Mouse (Mus musculus) large intestine, adult 2 months (tissue): ENCODE measurements around the gene Sec16a. TPM values are rescaled to one million over a fixed set of nuclear protein-coding genes. Genes with fewer than 3 reads are reported as not detected.
A peak's percentile ranks its signal among the peaks of the same experiment; 100 is the strongest.

Experiments used
- DNase-seq: peaks from one replicate; pipeline ENCODE4 v3.0.0-alpha.2; 2012; ENCODE audit warnings: low read depth, low spot score
- WGBS: fragments of 180-500 bp; shearing (Covaris S2); methylation state at CpG from one replicate; pipeline ENCODE4 v1.1.7; 2018; 5-methylcytosine and 5-hydroxymethylcytosine counted together
- polyA plus RNA-seq: library from polyadenylated mRNA; depleted of rRNA; stranded (reverse); fragments of >200 nt; gene quantifications from 2 replicates; pipeline ENCODE4 v1.2.3, GENCODE M21; 2012

Gene Sec16a
- polyA plus RNA-seq, 1 experiment: 48.2 TPM

GRCm38 (mm10) chr2:26444368-26444767 is 648 bp downstream of the Sec16a start:
- 1% methylated on average over 15 of the region's 15 CpGs for WGBS
- DNase-seq: no peak

DNA sequence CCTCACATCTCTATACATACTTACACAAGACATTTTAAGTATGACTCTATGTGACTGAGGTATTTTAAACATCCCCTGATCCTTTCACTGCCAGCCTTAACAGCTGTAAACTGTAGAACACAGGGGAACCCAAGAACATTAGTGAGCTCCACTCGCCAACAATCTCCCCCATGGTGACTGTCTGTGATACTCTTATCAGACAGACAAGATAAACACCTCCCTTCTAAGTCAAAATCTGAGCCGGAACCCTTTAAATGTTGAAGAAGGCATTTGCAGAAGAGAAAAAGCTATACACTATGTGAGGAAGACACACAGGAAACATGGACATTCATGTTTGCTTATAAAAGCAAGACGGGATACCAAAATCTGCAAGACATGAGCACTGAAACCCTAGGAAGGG is 1.1 kb downstream of the Sec16a start:
- WGBS: 21% methylated on average over 3 of the region's 3 CpGs

DNA sequence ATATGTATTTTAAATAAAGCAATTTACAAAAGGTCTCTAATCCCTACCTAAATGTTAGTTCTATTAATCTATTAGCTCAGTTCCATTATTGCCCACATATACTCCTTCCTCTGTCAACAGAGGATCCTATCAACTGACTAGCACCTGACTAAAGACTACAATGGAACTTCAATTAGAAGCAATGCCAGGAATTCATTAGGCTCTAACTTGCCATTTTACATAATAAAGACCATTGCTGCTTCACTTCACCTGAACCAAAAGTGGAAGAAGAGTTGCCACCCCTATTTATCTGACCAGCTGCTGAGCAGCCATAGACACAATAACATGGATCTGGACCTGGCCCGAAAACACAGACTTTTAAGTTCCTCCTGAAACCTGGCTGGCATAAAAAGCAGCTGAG is 2.2 kb downstream of the Sec16a start:
- no peak for DNase-seq
- 95% methylated on average over 1 of the region's 1 CpGs for WGBS

More for the DNA sequence above, 1.1 kb downstream of the Sec16a start:
- DNase-seq: no peak

- no peak for DNase-seq
- WGBS: 38% methylated on average over 5 of the region's 5 CpGs
These were observed 3.3 kb downstream of the Sec16a start for GRCm38 (mm10) chr2:26441688-26442087.

GRCm38 (mm10) chr2:26441261-26441660 is 3.8 kb downstream of the Sec16a start:
- DNase-seq: no peak
- 91% methylated on average over 4 of the region's 4 CpGs for WGBS

- no peak for DNase-seq
- 86% methylated on average over 6 of the region's 6 CpGs for WGBS
These were observed 5.3 kb downstream of the Sec16a start for GRCm38 (mm10) chr2:26439671-26440070.

GRCm38 (mm10) chr2:26438373-26438772 is 6.6 kb downstream of the Sec16a start:
- DNase-seq: no peak
- 83% methylated on average over 7 of the region's 7 CpGs for WGBS

DNA sequence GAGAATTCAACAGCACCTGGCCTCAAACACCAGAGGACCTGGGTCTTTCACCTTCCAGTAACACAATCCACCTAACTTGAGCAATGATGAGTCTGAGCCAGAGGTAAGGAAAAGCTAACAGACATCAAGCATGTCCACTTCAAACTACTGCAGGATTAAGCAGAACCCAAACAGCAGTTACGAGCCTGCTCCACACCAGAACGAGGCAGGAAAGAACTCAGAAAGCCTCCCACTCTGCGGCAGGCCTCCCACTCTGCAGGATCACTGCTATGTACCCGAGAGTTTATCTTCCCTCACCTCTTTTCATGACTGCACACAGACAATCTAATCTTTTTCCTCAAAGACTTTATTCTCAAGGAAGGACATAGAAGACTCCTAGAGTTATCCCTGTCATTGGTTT is 7.8 kb downstream of the Sec16a start:
- DNase-seq: no peak
- 61% methylated on average over 4 of the region's 4 CpGs for WGBS

DNA sequence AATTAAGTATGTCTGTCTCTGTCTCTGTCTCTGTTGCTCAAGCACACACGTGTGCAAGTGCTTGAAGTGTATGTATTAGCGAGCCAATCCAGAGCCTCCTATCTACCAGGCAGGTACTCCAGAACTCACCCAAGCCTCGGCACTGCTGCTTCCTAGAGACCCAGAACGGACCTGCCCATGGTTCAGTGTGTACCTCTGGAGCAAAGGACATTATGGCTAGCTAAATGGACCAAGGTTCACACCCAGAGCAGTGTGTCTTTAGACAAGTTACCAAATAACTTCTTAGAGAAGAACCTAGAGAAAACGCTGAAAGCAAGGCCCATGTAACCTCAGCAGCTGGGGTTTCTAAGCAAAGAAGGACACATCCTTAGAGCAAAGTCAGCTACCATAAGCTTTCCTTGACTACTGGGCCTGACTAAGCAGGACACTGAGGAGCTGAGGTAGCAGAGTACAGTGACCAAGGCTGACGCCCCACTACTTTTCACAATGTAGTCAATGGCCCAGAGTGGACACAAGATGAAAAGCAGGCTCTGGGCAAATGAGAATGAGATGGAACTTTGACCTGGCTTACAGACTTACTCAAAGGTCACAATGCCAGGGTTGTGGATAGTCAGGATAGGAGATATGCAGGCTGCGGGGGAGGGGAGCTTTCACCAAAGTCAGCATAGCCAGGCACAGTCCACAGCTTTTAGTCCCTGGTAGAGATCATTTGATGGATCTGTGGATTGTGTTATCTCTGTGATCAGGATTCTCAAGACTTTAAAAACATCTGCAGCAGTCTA is 10.0 kb downstream of the Sec16a start:
- no peak for DNase-seq

GRCm38 (mm10) chr2:26429851-26430250 is 15.2 kb downstream of the Sec16a start:
- WGBS: 95% methylated on average over 5 of the region's 5 CpGs
- no peak for DNase-seq

More for the DNA sequence above, 10.0 kb downstream of the Sec16a start:
- WGBS: 87% methylated on average over 7 of the region's 7 CpGs

- DNase-seq: no peak
- 97% methylated on average over 2 of the region's 2 CpGs for WGBS
These were observed 20.5 kb downstream of the Sec16a start for GRCm38 (mm10) chr2:26424541-26424940.

DNA sequence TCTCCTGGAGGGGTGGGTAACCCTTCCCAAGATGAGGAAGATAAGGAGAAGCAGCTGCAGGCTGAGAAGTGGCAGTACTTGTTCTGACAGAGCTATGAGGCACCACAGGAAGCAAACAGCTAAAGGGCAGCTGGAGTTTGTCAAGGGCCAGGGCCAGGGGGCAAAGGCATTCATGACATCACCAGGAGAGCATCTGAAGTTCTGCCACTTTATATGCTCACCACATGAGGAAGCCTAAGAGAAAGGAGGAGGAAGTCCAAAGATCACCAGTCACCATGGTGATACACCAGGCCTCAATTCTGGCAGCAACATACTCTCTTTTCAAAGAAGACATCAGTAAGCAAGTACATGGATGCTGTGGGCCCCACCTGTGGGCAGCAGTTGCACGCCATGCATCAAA is 21.9 kb downstream of the Sec16a start:
- no peak for DNase-seq
- WGBS: 58% methylated on average over 1 of the region's 1 CpGs

- DNase-seq: no peak
- WGBS: 100% methylated on average over 2 of the region's 2 CpGs
These were observed 23.0 kb downstream of the Sec16a start for GRCm38 (mm10) chr2:26421969-26422368.

DNA sequence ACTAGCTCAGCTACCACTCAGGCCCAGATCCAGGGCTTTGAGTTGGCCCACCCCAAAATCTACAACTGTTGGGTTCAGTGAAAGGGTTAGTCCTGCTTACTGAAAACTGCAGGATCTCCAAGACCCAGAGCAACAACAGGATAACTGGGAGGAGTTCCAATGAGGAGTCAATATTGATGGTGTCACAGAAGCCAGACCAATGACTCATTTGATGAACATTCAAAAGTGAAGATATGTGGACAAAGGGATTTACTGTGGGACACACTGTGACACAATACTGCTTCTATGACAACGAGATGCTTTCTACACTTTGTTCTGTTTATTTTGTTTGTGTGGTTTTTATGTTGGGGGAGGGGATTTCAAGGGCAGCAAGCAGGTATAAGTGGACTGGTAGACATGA is 26.9 kb downstream of the Sec16a start:
- DNase-seq: no peak
- 59% methylated on average over 1 of the region's 1 CpGs for WGBS

DNA sequence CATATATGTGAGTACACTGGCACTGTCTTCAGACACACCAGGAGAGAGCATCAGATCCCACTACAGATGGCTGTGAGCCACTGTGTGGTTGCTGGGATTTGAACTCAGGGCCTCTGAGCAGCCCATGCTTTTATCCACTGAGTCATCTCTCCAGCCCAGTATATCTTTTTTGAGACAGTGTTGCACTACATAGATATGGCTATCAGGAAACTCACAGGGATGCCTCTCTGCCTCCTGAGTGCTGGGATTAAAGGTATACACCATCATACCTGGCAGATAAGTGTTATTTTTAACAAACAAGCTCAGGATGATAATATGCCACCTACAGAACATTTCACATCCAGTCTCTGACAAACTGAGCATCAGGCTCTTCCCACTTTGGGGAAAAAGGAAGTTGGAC is 27.9 kb downstream of the Sec16a start:
- DNase-seq: no peak

- WGBS: 60% methylated on average over 5 of the region's 5 CpGs
- no peak for DNase-seq
These were observed 34.0 kb downstream of the Sec16a start for GRCm38 (mm10) chr2:26410931-26411411.

DNA sequence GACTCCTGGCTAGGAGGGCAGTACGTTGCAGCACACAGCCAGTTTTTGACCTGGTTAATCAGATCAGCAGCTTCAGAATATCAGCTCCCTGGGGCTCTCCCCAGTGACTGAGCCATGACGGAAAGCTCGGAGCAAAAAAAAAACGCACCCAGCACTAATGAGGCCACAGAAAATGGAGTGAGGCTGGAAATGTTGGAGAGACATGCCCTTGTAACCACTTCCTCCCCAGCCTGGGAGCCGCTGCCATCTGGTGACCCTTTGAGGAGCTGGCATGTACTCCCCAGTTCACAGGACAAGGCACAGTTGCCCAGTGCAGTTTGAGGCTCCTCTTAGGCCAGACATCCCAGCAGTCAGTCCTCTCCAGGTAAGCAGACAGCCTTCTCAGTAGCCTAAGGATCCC is 34.9 kb downstream of the Sec16a start:
- DNase-seq: no peak
- WGBS: 79% methylated on average over 5 of the region's 5 CpGs

DNA sequence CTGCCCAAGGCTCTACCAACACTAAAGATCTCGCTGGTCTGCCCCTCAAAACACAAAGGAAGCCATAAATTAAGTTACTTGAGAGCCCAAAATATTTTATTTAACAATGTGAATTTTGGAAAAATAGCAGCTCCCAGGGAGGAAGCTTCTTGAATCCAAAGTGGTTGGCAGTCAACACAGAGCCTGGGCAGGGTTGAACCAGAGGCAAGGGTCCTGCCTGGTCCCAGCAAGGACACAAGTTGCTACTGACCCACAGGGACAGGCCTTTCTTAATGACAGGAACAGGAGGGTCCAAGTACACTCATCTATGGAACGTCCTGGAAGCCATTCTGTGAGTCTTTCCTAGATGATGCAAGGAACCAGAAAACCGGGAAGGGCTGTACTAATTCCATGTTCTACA is 35.7 kb downstream of the Sec16a start:
- DNase-seq: no peak
- 59% methylated on average over 3 of the region's 3 CpGs for WGBS

DNA sequence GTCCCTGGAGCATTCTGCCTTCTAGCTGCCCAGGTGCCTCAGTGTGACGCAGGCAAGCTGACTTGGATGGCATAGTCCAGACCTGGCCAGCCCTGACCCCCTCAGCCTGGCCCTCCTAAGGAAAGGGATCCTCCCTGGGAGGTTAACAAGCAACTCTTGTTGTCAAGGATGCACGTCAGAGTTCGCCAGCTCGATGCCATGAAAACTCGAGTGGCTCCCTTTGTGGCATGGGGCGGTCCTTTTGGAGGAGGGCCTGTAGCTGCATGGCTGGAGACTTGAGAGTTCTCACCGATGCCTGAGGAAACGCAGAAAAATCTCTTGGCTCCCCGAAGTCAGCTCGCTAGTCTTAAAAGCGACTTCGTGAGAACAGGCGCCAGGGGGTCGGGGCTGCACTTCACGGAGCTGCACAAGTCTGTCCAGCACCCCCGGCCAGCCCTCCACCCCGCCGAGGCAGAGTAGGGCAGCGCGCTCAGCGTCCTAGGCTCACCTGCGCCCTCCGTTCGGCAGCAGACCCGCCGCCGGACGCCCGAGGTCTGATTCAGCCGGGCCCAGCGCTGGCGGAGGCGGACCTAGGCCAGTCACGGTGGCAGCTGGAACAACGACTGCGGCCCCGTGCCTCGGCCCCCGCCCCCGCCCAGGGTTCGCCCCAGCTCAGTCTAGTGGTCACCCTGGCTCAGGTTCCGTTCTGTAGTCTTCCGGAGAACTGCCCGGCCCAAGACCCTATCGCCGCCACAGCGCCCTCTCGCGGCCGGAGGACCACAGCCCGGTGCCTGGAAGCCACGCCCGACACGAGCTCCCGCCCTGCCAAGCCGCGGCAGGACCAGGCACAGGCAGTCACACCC is 36.3 kb downstream of the Sec16a start, which contains the start of gene Inpp5e:
Inpp5e (minus strand) TSS at position 689 of the 842 bp plus-strand sequence.
- WGBS: under 1% methylated on average over 57 of the region's 57 CpGs
- DNase-seq: peak; percentile 84

DNA sequence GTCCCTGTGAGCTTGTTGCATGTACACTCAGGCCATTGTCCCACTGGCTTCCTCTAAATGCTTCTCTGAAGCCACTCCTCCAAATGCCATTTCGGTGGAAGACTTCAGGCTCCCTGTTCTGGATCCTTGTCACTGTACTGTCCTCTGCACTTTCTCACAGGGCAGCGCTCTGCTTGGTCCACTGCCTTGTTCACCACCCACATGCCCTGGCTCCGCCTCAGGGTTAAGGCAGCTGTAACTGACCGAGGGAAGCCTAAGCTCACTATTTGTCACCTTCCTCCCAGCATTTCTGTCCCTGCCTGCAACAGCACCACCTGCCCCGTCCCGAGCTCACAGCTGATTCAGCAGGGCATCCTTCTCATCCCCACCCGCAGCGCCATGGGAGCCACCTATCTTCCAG is 41.7 kb downstream of the Sec16a start:
- DNase-seq: no peak
- 80% methylated on average over 8 of the region's 8 CpGs for WGBS

- 82% methylated on average over 1 of the region's 1 CpGs for WGBS
- DNase-seq: no peak
These were observed 42.8 kb downstream of the Sec16a start for GRCm38 (mm10) chr2:26402265-26402664.
